Mouse (Mus musculus): ENCODE measurements around the gene Btbd18. TPM values are rescaled to one million over a fixed set of nuclear protein-coding genes. Genes with fewer than 3 reads are reported as not detected.

Btbd18 gene
- total RNA-seq, 2 experiments from 2014 or later = not detected

GRCm38 (mm10) chr2:84677968-84678880, 19.3 kb downstream of the Btbd18 start, which contains the start of the genes Gm28635 and Med19:
Gm28635 (minus strand) TSS chr2:84678041.
Med19 (plus strand) TSS chr2:84678402.
- intact Hi-C loops (cut with DNase I) = no loop called here
- no peak; the same call in 1 of the 2 replicates for TF ChIP-seq CTCF (IDR thresholded peaks at IDR 0.05)
- peak within 1 kb of the TSS; percentile 89 for H3K4me3 ChIP-seq
- peak; percentile 80 to 91 for DNase-seq (ENCODE audit: extremely low spot score in 1 of 2, low spot score in 2 of 2)
- peak within 1 kb of the TSS; percentile 83 for H3K27ac ChIP-seq

GRCm38 (mm10) chr2:84679016-84679415, 20.1 kb downstream of the Btbd18 start, which contains the start of gene Tmx2:
Tmx2 (minus strand) TSS chr2:84679140.
- no peak for TF ChIP-seq CTCF (IDR thresholded peaks at IDR 0.05)
- peak within 1 kb of the TSS; percentile 70; the same call in 1 of the 2 replicates for H3K27ac ChIP-seq
- intact Hi-C loops (cut with DNase I) = no loop called here

DNA sequence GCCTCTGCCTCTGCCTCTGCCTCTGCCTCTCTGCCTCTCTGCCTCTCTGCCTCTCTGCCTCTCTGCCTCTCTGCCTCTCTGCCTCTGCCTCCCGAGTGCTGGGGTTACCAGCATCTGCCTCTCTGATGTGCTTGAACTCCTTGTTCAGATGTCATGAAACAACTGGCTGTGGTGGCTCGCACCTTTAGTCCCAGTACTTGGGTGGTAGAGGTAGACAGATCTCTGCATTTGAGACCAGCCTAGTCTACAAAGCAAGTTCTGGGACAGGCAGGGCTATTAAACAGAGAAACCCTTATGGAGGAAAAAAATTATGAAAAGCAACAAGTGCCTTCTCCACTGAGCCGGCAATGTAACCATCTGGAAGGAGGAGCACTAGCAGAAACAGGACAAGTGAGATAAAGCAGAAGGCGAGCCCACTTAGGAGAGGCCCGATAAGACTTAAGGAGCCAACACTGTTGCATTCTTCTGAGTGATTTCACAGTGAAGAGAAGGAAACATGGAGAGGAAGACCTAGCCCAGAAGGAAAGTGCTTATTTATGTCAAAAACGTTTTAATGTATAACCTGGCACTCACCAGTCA, 23.8 kb downstream of the Btbd18 start:
- no peak overlapping the region for H3K4me3 ChIP-seq
- DNase-seq (ENCODE audit: extremely low spot score in 1 of 2, low spot score in 2 of 2) = no peak
- TF ChIP-seq CTCF (IDR thresholded peaks at IDR 0.05) = no peak
- intact Hi-C loops (cut with DNase I) = no loop called here
- H3K27ac ChIP-seq = no peak overlapping the region

More at GRCm38 (mm10) chr2:84679016-84679415, 20.1 kb downstream of the Btbd18 start, which contains the start of gene Tmx2:
- no peak for DNase-seq (ENCODE audit: extremely low spot score in 1 of 2, low spot score in 2 of 2)
- H3K4me3 ChIP-seq = peak within 1 kb of the TSS; percentile 89

DNA sequence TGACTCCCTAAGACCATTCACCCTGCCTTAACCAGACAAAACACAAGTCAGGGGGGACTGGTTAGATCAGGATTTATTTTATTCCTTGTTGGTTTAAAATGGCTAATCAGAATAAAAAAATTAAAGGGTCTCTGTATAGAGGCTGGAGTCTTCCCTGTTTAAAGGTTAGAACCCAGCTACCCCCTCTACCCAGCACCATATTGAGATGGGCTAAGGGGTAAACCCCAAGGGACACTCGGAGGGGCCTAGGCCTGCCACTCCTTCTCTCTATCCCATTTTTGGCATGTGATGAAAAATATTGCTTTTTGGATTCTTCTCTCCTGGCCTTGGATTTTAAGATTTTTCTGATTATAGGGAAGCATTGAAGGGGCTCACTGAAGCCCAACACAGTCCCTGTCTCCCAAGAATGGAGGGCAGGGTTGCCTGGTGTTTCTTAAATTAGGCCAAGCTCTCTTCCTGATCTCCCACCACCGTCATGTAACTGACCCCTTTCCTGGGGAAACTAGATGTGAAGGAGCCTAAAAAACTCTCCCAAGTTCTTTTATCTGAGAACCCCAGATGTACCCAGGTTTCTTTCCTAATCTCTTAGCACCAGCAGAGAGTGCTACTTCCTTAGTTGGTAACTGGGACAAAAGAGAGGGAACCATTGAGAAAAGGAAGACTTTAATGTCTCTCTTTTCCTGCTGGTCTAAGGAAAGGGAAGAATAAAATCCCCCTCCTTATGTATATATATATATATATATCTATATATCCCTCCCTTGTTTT, 29.4 kb downstream of the Btbd18 start:
- H3K4me3 ChIP-seq = no peak overlapping the region
- H3K27ac ChIP-seq = no peak overlapping the region
- intact Hi-C loops (cut with DNase I) = no loop called here
- no peak for TF ChIP-seq CTCF (IDR thresholded peaks at IDR 0.05)
- DNase-seq (ENCODE audit: extremely low spot score in 1 of 2, low spot score in 2 of 2) = no peak

GRCm38 (mm10) chr2:84690050-84690449, 31.2 kb downstream of the Btbd18 start:
- Histone ChIP-seq H3K27ac (no peak overlapping the region), H3K4me3 (no peak overlapping the region)
- intact Hi-C loops (cut with DNase I) = no loop called here
- no peak for DNase-seq (ENCODE audit: extremely low spot score in 1 of 2, low spot score in 2 of 2)
- TF ChIP-seq CTCF (IDR thresholded peaks at IDR 0.05) = no peak

GRCm38 (mm10) chr2:84695007-84695695, 36.3 kb downstream of the Btbd18 start:
- DNase-seq (ENCODE audit: extremely low spot score in 1 of 2, low spot score in 2 of 2) = no peak
- H3K27ac ChIP-seq = no peak overlapping the region
- intact Hi-C loops (cut with DNase I) = no loop called here
- H3K4me3 ChIP-seq = no peak overlapping the region
- no peak for TF ChIP-seq CTCF (IDR thresholded peaks at IDR 0.05)

GRCm38 (mm10) chr2:84703497-84703896, 44.6 kb downstream of the Btbd18 start:
- no peak overlapping the region for H3K27ac ChIP-seq
- intact Hi-C loops (cut with DNase I) = no loop called here
- no peak for DNase-seq (ENCODE audit: extremely low spot score in 1 of 2, low spot score in 2 of 2)
- H3K4me3 ChIP-seq = no peak overlapping the region
- TF ChIP-seq CTCF (IDR thresholded peaks at IDR 0.05) = no peak

- intact Hi-C loops (cut with DNase I) = no loop called here
- H3K4me3 ChIP-seq = no peak overlapping the region
- no peak for DNase-seq (ENCODE audit: extremely low spot score in 1 of 2, low spot score in 2 of 2)
- H3K27ac ChIP-seq = no peak overlapping the region
- no peak for TF ChIP-seq CTCF (IDR thresholded peaks at IDR 0.05)
Measured at GRCm38 (mm10) chr2:84704329-84704728, 45.5 kb downstream of the Btbd18 start.

DNA sequence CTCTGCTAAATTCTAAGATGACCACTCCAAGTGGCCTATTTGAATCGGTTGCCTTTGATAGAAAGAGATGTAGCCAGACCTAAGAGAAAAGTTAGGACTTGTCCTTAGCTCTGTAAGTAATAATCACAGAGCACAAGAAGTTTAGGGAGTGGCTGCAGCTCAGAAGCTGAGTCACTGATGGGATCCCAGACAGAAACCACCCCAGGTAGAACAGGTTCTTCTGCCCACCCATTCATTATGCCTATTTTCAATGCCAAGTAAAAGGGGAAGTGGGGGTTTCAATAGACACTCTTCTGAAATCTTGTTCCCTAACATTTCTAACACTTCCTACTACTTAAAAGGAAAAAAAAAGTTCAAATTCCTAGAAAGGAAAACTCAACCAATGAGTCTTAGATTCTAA, 46.4 kb downstream of the Btbd18 start:
- H3K4me3 ChIP-seq = no peak overlapping the region
- TF ChIP-seq CTCF (IDR thresholded peaks at IDR 0.05) = no peak
- DNase-seq (ENCODE audit: extremely low spot score in 1 of 2, low spot score in 2 of 2) = no peak
- H3K27ac ChIP-seq = no peak overlapping the region
- intact Hi-C loops (cut with DNase I) = no loop called here

GRCm38 (mm10) chr2:84707523-84707922, 48.6 kb downstream of the Btbd18 start:
- no peak for DNase-seq (ENCODE audit: extremely low spot score in 1 of 2, low spot score in 2 of 2)
- intact Hi-C loops (cut with DNase I) = no loop called here
- no peak overlapping the region for H3K27ac ChIP-seq
- no peak overlapping the region for H3K4me3 ChIP-seq
- no peak for TF ChIP-seq CTCF (IDR thresholded peaks at IDR 0.05)

DNA sequence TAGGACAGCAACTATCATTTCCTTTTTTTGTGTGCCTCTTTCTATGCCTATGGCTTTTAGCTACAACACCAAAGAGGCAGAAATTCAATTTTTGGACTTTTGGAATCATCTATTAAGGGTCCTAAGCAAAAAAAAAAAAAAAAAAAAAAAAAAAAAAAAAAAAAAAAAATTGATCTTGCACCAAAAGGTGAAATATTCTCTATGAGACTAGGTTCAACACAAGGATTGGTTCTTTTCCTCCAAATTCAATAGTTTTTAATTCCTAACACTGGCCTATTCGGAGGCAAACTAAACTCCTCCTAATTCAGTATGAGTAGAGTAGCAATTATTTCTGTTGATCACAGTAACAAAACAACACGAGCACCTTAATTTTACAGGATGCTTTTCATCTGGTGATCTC, 53.0 kb downstream of the Btbd18 start:
- Histone ChIP-seq H3K27ac (no peak overlapping the region), H3K4me3 (no peak overlapping the region)
- no peak for DNase-seq (ENCODE audit: extremely low spot score in 1 of 2, low spot score in 2 of 2)
- intact Hi-C loops (cut with DNase I) = no loop called here
- TF ChIP-seq CTCF (IDR thresholded peaks at IDR 0.05) = no peak
